Mouse (Mus musculus) lung, embryonic 14.5 days (tissue): ENCODE data around the gene Gm266. TPM values are rescaled to one million over a fixed set of nuclear protein-coding genes. Genes with fewer than 3 reads are reported as not detected.

Source experiments
- ATAC-seq: fragments of 200-750 bp; cut with Nextera tagmentation; 2 replicates; pipeline ENCODE4 v1.8.0; 2017; ENCODE audit warnings: mild to moderate bottlenecking, moderate TSS enrichment, moderate library complexity; ENCODE audit not compliant: insufficient read depth
- DNase-seq: peaks from one replicate; pipeline ENCODE4 v3.0.0-alpha.2; 2015
- H3K27ac ChIP-seq: fragments of 300-500 bp; sonication (generic); 2 replicates; pipeline ENCODE4 v1.5.1; 2014; ENCODE audit warnings: low read depth, mild to moderate bottlenecking, moderate library complexity
- H3K27me3 ChIP-seq: fragments of 300-500 bp; sonication (generic); 2 replicates; pipeline ENCODE4 v1.6.1; 2014; ENCODE audit warnings: low read length, control low read depth; ENCODE audit not compliant: insufficient read depth
- H3K36me3 ChIP-seq: fragments of 300-500 bp; sonication (generic); 2 replicates; pipeline ENCODE4 v1.6.1; 2014; ENCODE audit warnings: control low read depth; ENCODE audit not compliant: insufficient read depth
- H3K4me1 ChIP-seq: fragments of 300-500 bp; sonication (generic); 2 replicates; pipeline ENCODE4 v1.6.1; 2014; ENCODE audit warnings: antibody characterized with exemption, control low read depth; ENCODE audit not compliant: insufficient read depth
- H3K4me2 ChIP-seq: fragments of 300-500 bp; sonication (generic); 2 replicates; pipeline ENCODE4 v1.6.1; 2014; ENCODE audit warnings: mild to moderate bottlenecking
- H3K4me3 ChIP-seq: fragments of 300-500 bp; sonication (generic); 2 replicates; pipeline ENCODE4 v1.5.1; 2014; ENCODE audit warnings: low read depth, low read length
- H3K9ac ChIP-seq: fragments of 300-500 bp; sonication (generic); 2 replicates; pipeline ENCODE4 v1.6.1; 2014
- H3K9me3 ChIP-seq: fragments of 300-500 bp; sonication (generic); 2 replicates; pipeline ENCODE4 v1.6.1; 2016; ENCODE audit warnings: low read depth, low read length, control low read depth
- CTCF ChIP-seq: IDR thresholded peaks from 2 replicates; pipeline ENCODE4 v1.5.1; 2016; ENCODE audit warnings: antibody characterized with exemption, low read depth
- WGBS: fragments of 180-500 bp; shearing (Covaris S2); extraction: QIAGEN DNeasy Blood & Tissue Kit; methylation state at CpG from one replicate; pipeline ENCODE4 v1.1.7; 2014; 5-methylcytosine and 5-hydroxymethylcytosine counted together
- polyA plus RNA-seq: library from polyadenylated mRNA; unstranded; fragments of >200 nt; fragmentation: Nextera tagmentation; extraction: Ambion mirVana; gene quantifications from 2 replicates; pipeline ENCODE4 v1.2.1, GENCODE M21; 2014

The Gm266 gene
- polyA plus RNA-seq, 1 experiment from 2014 or later: 10.8 TPM

DNA sequence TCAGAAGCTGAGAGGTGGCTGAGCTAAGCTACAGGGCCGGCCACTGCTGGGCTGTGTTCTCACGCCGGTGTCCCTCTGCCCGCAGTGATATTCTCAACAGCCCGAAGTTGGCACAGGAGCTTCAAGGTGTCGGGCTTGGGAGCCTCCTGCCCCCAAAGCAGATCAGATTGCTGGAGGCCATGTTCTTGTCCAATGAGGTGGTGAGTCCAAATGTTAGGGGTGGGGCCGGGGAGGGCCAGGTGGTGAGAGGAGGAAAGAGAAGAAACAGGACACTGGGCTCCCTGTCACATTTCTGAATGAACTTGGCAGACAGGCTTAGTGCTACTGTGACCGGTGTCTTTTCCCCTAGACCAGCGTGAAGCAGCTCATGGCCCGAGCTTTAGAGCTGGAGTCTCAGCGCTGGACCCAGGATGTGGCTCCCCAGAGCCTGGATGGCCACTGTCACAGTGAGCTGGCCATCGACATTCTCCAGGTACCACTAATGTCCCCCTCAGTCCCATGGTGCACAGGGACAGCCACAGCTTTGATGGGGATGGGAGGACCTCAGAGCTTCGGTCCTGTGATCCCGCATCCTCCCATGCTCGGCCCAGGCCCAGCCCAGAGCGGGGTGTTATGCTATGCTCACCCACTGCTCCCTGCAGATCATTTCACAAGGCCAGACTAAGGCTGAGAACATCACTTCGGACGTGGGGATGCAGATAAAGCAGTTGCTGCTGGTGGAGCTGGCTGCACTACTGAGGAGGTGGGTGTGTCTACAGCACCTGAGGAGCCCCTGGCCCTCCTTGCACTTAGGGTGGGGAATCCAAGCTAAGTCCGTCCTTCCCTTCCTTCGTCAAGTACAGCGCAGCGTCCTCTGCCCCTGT, 37.5 kb downstream of the Gm266 start:
- Histone ChIP-seq H3K4me2 (no peak overlapping the region), H3K27me3 (peaks cover 59% of the 10 kb centered on the region), H3K4me1 (peaks cover 15% of the 10 kb centered on the region; the same call in 1 of the 2 replicates), H3K9ac (no peak overlapping the region), H3K9me3 (no peaks in the 10 kb centered on the region), H3K4me3 (no peak overlapping the region), H3K27ac (no peak overlapping the region), H3K36me3 (no peaks in the 10 kb centered on the region)
- no peak for TF ChIP-seq CTCF
- no peak for ATAC-seq
- 22% methylated on average over 22 of the region's 22 CpGs for WGBS
- DNase-seq: no peak

DNA sequence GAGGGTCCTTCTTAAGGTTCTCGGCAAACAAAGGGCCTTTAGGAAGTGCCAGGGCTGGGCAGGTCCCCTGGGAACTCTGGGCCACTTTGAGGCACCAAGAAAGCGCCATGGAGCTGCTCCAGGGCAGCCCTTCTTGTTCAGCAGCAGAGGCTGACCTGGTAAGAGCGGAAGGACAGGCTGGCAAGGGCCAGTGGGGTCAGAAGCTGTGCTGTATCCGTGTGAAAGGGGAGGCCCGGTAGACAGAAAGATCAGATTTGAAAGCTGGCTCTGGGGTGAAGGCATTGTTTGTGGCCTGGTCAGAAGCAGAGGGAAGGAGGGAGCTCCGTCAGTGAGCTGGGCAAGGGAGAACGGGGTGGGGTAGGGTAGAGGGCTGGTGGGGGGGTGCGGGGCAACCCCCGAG, 38.3 kb downstream of the Gm266 start:
- no peak overlapping the region for H3K4me3 ChIP-seq
- H3K4me1 ChIP-seq: peaks cover 15% of the 10 kb centered on the region; the same call in 1 of the 2 replicates
- H3K27ac ChIP-seq: no peak overlapping the region
- H3K36me3 ChIP-seq: no peaks in the 10 kb centered on the region
- H3K9me3 ChIP-seq: no peaks in the 10 kb centered on the region
- H3K4me2 ChIP-seq: no peak overlapping the region
- ATAC-seq (no peak), DNase-seq (no peak)
- no peak for TF ChIP-seq CTCF
- no peak overlapping the region for H3K9ac ChIP-seq
- WGBS: 32% methylated on average over 9 of the region's 9 CpGs
- peaks cover 67% of the 10 kb centered on the region for H3K27me3 ChIP-seq

DNA sequence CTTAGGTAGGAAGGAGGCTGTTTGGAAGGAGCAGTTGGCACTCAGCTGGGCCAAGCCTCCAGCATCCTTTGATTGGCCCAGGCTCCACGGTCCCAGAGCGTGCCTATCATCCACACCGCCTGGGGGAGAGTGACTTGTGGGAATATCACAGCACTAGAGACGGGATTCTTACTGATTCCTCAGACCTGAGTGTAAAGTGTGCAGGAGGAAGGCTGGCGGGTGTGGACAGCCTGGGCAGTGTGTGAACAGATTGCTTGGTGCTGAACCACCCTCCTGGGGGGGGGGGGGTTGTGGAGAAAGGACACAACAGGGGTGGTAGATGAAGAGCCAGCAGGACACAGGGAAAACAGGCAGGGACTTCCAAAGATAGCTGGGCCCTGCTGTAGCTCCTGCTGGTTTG, 38.9 kb downstream of the Gm266 start:
- Histone ChIP-seq H3K4me1 (peaks cover 18% of the 10 kb centered on the region; the same call in 1 of the 2 replicates), H3K4me3 (no peak overlapping the region), H3K27ac (no peak overlapping the region), H3K9me3 (no peaks in the 10 kb centered on the region), H3K9ac (no peak overlapping the region), H3K27me3 (peaks cover 73% of the 10 kb centered on the region), H3K36me3 (no peaks in the 10 kb centered on the region), H3K4me2 (no peak overlapping the region)
- ATAC-seq (no peak), DNase-seq (no peak)
- 35% methylated on average over 5 of the region's 5 CpGs for WGBS
- no peak for TF ChIP-seq CTCF

DNA sequence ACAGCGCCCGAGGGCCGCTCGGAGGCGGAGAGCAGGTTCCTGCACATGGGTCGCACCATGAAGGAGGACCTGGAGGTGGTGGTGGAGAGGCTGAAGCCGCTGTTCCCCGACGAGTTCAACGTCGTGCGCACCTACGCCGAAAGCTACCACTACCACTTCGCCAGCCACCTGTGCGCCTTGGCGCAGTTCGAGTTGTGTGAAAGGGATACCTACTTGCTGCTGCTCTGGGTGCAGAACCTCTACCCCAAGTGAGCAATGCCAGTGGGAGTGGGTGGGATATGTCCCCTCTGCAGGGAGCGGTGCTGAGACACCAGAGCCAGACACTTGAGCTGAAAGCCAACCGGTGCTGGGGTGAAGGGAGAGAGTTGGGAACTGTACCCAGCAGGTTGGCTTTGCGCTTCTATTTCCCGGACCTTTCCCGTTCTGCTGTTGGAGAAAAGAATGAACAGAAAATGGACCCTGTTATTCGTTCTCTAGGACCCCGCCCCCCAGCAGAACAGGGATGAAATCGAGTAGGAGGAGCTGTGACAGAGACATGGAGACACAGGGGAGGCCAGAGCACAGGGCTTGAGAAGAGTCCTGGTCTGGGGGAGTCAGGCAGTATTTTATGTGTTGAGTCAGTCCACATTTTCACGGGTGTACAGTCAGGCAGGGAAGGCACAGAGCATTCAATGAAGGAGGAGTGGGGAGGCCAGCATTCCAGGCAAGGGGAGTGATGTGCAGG, 39.6 kb downstream of the Gm266 start:
- peak overlapping the region; percentile 51 for H3K4me2 ChIP-seq
- WGBS: 10% methylated on average over 27 of the region's 27 CpGs
- H3K9me3 ChIP-seq: no peaks in the 10 kb centered on the region
- TF ChIP-seq CTCF: no peak
- peak overlapping the region; percentile 24 for H3K4me3 ChIP-seq
- ATAC-seq (no peak), DNase-seq (no peak)
- no peaks in the 10 kb centered on the region for H3K36me3 ChIP-seq
- H3K27me3 ChIP-seq: peaks cover 77% of the 10 kb centered on the region
- no peak overlapping the region for H3K27ac ChIP-seq
- peaks cover 18% of the 10 kb centered on the region; the same call in 1 of the 2 replicates for H3K4me1 ChIP-seq
- H3K9ac ChIP-seq: peak overlapping the region; percentile 38

DNA sequence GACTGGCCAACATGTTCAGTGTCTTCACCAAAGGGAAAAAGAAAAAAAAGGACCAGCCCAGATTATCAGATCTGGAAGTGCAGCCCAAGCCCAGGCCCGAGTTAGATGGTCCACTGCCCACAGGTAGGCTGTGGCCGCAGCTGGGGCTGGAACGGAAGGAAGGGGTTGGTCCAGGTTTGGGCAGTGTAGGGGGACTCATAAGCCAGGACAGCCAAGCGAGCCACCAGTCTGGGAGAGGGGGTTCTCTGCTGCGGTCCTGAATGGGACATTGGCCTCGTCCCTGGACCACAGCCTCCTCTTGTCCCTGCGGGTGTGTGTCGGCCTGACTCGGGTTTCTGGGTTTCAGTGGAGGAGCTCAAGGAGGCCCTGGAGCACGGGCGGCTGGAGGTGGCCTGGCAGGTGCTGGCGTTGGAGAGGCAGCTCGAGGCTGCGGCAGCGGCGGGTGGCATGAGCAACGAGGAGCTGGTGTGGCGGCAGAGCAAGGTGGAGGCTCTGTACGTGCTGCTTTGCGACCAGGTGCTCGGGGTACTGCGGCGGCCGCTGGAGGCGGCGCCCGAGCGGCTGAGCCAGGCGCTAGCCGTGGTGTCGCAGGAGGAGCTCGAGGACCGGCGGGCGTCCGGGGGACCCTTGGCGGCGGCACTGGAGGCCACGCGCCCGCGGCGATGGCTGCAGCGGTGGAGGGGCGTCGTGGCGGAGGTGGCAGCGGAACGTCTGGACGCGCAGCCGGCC, 40.3 kb downstream of the Gm266 start:
- H3K9me3 ChIP-seq: no peaks in the 10 kb centered on the region
- DNase-seq (no peak), ATAC-seq (no peak)
- peaks cover 77% of the 10 kb centered on the region for H3K27me3 ChIP-seq
- 5% methylated on average over 52 of the region's 52 CpGs for WGBS
- no peak overlapping the region for H3K27ac ChIP-seq
- H3K36me3 ChIP-seq: no peaks in the 10 kb centered on the region
- H3K4me2 ChIP-seq: peak overlapping the region; percentile 51
- H3K4me1 ChIP-seq: peaks cover 18% of the 10 kb centered on the region; the same call in 1 of the 2 replicates
- no peak for TF ChIP-seq CTCF
- H3K4me3 ChIP-seq: peak overlapping the region; percentile 24
- H3K9ac ChIP-seq: peak overlapping the region; percentile 38

DNA sequence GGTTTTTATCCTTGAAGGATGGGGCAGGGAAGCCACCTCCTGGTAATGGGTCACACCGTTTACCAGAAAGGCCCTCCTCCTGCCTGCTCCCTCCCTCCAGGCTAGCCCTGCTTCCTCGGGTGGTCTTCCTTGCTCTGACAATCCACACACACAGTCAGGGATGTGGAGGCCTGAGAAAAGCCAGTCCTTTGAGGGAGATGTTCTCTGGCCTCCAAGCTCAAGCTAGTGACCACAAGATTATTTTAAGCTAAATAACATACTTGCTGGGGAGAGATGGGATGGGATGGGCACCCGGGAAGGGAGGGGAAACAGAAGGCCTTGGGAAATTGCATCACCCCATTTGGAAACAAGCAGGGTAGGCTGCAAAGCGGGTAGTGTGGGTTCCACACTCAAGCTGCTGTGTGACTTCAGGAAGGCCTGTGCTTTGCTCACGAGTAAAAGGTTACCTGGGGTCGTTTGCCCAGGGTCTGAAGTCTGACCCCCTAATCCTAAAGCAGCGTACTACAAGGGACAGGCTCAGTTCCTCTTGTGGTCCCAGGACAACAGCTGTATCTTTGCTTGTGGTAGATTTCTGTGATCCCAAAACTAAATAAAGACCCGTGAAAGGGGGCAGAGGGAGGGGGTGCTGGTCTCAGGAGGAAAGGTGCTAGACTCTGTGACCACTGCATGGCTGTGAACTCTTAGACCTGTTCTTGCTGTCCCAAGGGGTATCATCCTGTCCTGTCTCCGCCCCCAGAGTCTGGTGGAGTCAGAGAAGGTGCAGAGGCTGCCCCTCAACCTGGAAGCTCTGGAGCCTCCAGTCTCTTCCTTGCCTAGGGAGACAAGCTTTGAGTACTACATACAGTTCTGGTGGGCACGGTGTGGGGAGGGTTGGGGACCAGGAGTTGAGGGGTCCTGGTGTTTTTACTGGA, 41.4 kb downstream of the Gm266 start:
- peak overlapping the region; percentile 17; the same call in 1 of the 2 replicates for H3K4me3 ChIP-seq

More for the DNA sequence above, 41.4 kb downstream of the Gm266 start:
- 38% methylated on average over 10 of the region's 10 CpGs for WGBS
- no peak for ATAC-seq
- Histone ChIP-seq H3K9ac (no peak overlapping the region; the same call in 1 of the 2 replicates), H3K4me2 (peak overlapping the region; percentile 2; the same call in 1 of the 2 replicates), H3K27me3 (peaks cover 77% of the 10 kb centered on the region), H3K36me3 (no peaks in the 10 kb centered on the region), H3K9me3 (no peaks in the 10 kb centered on the region), H3K27ac (no peak overlapping the region), H3K4me1 (peaks cover 8% of the 10 kb centered on the region; the same call in 1 of the 2 replicates)
- no peak for TF ChIP-seq CTCF
- DNase-seq: no peak
